Mouse (Mus musculus): Measurements from ENCODE around the gene Epn1.

DNA sequence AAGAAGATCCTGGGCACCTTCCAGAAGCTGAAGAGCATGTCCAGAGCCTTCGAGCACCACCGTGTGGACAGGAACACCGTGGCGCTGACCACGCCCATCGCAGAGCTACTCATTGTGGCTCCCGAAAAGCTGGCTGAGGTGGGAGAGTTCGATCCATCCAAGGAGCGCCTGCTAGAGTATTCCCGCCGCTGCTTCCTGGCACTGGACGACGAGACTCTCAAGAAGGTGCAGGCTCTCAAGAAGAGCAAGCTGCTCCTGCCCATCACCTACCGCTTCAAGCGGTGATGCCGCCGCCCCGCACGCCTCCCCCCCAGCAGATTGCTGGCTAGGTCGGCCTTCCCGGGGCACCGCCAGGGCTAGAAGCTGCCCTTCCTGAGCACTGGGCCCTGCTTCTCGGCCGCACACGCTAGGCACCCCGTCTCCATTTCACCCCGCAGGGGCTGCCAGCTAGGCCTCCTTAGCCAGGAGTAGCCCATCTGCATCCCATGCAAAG, 19.8 kb upstream of the Epn1 start:
- TF ChIP-seq GATA1 (IDR thresholded peaks at IDR 0.05; ENCODE audit: borderline replicate concordance, low read length) = no peak
- no peak for TF ChIP-seq FLI1 (IDR thresholded peaks at IDR 0.05; ENCODE audit: low read length)

Data from megakaryocyte, embryonic 14.5 days (primary cell).